Mouse (Mus musculus) retina, postnatal 7 days (tissue): ENCODE measurements around the gene Rap1gap.

Experiments
- DNase-seq: peaks from one replicate; pipeline ENCODE4 v3.0.0-alpha.2; 2012; ENCODE audit warnings: low read depth, low spot score

Rap1gap gene

DNA sequence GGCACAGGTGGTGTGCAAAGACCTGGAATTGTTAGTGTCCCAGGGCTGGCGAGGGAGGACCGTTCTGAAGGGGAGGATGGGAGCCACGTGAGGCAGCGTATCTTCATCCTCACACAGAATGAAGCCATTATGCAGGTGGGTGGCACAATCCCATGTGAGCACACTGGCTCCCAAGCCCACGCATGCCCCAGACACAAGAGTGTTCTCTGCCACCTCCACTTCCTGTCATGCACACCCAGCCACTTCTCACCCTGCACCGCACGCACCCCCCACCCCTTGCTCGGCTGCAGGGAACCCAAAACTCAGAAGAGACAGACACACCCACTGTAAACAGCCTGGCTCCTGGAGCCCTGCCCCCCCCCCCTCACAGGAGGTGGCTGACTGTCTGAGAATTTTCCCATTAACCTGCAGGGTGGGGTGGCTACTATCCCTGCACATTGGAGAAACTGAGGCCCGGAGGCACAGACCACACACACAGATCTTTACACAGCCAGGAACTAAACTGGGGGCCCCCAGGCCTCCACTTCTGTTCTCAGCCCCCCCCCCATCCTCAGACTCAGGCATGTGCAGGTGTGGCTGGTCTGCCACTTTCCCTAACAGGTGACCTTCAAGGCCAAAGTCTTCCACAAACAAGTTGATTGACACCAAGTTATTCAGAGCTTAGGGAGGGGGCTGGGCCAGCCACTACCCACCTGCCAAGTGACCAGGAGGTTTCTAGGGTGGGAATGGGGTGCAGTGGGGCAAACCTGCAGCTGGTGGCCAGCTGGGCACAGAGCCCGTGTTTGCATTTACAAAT, 27.8 kb downstream of the Rap1gap start:
- no peak for DNase-seq

DNA sequence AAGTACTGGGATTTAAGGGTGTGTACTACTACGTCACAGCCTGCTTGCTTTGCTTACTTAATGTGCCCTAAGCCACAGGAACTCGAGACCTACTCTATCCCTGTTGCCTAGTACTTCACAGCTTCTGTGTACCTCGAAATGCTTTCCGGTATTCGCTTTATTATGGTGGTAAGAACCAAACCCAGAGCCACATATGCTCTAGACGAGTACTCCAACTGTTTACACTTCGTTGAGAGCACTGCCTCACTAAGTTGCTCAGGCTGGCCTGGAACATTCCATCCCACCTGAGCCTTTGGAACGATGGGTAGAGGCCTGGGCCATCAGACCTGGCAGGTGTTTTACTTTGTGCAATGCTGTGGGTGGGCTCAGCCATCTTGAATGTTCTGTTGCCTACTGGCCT, 30.8 kb downstream of the Rap1gap start:
- DNase-seq: no peak

DNA sequence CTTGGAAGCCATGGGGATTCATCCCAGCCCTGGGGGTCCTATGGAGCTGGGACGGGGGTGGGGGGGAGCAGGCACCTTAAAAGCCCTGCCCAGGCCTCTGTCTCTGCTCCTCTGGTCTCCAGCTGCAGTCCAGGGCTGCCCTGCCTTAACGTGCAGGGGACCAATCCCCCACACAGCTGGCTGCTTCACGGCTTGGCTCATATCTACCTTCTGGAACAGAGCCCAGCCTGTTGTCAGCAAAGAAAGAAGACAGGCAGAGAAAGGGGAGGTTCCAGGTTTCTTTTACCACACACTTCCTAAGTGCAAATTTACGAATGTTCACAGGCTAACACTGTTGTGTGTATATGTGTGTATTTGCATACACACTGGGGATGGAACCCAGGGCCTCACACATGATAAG, 31.4 kb downstream of the Rap1gap start:
- no peak for DNase-seq

DNA sequence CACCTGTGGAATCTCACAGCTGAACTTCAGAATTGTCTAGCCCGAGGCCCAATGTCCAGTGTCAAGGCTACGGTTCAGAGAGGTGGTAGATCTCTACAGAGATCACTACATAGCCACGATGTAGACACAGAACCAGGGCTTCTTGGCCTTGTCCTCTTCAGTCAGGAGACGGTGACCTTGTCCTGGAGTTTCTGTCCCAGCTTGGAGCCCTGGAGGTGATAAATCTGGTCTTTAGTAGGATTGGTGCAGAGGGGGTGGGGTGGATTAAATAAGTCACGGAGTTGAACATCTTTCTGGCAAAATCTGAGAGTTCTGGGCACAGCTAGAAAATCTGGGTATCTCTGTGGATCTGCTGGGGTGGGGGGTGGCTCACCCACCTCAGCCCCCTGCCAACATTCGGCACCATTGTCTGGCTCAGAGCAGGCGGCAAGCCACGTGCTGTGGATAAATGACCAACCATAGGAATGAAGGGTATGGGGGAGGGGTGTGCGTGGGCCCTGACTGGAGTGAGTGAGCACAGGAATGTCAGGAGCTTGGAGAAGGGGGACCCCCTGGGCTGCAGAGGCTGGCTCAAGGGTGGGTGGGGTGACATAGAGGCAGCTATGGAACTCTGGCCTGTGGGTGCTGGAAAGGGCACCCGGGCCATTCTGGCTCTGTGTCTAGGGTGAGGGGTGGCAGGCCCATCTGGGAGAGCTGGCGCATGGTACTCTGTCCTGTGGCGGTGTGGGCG, 32.8 kb downstream of the Rap1gap start:
- DNase-seq: no peak

DNA sequence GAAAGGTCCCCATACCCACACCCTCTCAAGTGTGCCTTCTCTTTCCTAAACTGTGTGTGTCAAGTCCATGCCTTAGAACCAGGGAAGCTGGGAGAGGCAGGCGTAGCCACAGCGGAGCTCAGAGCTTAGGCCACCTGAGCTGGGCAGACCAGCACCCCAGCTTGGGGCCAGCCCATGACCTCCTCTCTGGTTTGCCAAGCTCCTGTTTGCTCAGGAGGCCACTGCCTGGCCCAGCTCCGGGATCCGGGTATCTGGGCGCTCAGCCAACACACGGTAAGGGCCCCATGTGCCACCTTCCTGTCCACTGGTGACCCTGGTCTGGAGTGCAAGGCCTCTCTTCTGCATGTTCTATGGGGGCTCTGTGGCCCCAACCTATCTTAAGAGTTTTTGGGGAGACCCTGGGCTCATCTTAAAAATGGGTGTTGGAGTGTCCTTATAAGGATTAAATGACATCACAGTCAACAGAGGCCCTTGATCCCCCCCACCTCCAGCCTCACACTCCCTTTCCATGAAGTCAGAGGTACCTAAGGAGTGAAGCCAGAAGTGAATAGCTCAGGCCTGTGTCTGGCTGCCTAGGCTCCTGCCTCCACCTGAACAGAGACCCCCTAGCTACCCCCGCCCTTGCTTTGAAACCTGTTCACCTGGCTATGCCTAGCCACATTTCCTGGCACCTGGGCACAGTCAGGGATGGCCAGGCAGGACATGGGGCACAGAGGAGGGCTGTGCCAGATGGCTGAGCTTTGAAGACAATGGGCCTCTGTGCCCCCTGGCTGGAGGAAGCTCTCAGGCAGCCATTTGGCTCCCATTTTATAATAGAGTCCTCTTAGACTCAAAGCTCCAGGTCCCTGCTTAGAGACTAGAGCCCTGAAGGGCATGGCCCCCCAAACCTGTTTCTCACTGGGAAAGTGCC, 33.8 kb downstream of the Rap1gap start:
- DNase-seq: no peak

DNA sequence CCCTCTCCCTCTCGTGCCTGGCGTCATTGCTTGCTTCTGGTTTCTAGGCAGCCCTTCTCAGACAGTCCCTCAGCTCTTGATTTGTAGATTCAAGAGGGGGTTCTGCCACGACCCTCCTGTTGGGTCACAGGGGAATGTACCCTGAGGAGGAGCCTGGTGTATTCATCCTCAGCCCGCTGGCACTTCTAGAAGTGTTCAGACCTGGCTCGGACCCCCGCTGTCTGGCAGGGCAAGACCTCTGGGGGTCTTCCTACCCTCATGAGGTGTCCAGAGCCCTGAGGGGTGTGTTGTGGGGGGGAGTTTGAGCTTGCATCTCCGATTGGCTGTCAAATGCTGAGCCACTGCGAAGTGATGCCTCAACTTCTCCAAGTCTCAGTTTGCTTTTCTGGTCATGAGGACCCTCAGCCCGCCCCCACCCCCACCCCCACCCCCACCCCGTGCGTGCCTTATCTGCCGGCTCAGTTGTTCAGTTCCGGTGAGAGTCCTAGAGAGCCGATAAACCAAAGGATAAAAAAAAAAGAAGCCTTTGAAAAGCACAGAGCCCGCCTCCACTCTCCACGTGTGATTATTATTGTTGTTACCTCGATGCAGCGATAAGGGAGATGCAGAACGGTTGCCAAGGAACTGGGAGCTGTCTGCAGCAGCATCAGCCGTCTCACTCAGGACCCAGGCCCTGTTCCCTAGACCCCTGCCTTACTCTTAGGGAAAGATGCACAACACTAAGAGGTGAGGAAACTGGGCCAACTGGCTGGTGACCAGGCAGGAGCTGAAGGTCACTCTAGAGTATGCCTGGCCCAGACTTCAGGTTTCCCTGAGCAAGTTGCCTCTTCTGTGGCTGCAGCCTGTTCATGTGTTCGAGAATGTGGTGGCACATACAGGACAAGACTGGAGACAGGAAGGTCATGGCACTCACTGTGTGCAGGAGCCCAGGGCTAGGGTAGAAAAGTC, 35.0 kb downstream of the Rap1gap start:
- no peak for DNase-seq

DNA sequence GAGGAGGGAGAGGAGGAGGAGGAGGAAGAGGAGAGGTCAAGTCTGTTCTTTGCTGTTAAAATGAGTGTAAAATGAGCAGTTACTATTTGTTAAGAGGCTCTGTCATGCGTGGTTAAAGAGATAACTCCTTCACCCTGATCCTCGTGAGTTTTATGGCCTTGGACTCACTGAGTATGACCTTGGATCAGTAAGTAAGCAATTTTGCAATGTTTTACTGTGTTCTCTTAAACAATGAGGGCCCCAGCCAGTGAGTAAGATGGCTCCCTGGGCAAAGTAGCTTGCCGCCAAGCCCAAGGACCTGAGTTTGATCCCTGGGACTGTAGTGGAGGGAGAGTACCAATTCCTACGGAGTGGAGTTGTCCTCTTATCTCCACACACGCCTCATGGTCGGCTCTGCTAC, 36.4 kb downstream of the Rap1gap start:
- DNase-seq: no peak

DNA sequence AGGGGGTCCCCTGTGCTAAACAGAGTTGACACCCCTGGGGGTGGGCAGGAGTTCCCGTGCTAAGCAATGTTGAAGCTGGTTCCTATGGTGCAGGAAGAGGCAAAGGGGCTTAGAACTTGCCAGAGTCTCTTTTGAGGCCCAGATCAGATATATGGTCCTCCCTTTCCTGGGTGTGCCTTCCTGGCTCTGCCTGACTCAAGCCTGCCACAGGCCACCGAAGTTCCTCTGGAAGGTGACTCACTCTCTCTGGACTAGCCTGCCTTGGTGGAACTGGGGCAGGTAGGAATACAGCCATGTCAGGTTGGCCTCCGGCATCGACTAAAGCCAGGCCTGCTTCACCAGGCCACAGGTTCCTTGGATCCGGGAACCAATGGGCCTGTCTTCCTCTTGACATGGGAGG, 38.6 kb downstream of the Rap1gap start:
- DNase-seq: no peak

DNA sequence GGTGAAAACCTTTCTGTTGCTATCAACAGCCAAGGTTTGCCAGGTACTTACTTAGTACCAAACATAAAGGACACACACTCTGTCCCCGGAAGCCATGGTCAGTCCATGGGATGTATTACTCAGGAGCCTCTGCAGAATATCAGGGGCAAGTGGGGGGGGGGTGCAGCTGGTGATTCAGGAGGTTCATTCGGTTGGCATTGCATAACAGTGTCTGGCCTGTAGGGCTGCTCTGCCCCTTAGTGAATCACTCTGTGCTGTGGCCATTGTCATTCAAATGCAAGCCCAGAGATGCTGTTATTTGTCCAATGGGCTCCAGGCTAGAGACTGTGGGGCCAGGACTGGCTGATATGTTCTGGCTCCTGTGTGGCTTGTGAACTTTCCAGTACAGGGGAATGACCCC, 40.0 kb downstream of the Rap1gap start:
- no peak for DNase-seq

DNA sequence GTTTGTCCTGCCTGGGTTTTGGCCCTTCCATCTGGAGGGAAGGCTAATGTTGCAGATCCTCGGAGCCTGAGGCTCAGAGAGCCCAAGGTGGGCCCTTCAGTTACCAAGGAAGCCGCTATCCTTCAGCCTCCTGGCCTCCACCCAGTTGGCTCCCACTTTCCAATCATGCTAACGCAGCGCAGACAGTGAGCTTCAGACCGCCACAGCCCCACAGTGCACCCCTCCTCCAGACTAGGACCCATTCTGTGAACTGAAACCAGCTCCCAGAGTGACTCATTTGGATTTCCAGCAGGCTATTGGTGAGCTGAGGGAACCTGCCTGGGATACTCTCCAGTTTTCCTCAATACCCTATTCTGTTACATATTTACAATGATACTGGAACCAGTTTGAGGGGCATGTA, 40.9 kb downstream of the Rap1gap start:
- no peak for DNase-seq

DNA sequence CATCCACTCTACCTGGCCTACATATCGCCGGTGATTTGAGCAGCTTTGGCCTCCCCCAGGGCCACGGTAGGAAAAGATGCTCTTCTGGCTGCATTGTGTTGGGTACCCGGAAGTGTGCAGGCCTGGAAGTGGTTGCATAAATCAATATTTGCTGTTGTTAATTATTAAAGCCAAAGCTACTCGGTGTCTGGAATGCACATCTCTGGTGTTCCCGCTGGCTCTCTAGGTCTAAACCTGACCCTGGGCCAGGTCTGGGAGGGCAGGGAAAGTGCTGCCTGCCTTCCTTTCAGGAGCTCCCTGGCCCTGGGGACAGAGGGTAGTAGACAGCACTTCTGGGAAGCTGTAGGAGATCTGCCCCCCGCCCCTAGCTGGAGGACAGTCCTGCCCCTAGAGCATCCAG, 42.0 kb downstream of the Rap1gap start:
- no peak for DNase-seq

DNA sequence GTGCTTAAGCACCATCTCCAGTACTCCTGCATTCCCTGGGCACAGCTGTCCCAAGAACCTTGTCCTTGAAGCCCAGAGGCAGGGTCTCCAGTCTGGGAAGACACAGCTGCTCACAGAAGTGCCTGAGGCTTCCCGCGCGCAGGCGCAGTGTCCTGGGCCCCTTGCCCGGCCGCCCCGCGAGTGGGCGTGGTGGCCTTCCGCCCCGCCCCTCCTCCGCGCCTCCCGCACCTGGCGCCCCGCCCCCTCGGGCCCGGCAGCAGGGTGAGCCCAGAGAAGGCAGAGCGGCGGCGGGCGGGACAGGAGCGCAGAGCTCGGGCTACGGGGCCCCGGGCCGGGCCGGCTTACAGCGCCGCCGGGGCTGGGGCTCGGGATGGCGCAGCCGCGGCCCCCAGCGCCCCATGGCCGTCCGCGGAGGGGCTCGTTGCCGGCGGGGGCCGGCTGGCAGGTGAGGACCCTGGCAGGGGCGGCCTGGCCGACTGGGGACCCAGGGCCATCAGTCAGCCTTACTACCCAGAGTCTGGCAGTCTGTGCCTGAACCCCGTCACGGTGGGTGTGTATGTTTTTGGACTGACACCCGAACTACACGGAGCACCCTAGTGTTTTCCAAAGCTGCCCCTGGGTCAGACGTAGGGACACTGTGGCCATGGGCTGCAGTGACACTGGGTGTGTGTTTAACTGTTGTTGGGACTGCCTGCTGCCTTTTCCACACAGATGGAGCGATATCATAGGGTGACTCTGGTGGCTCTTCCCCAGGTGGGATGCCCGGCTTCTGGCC, 42.9 kb downstream of the Rap1gap start:
- peak; percentile 83 for DNase-seq

DNA sequence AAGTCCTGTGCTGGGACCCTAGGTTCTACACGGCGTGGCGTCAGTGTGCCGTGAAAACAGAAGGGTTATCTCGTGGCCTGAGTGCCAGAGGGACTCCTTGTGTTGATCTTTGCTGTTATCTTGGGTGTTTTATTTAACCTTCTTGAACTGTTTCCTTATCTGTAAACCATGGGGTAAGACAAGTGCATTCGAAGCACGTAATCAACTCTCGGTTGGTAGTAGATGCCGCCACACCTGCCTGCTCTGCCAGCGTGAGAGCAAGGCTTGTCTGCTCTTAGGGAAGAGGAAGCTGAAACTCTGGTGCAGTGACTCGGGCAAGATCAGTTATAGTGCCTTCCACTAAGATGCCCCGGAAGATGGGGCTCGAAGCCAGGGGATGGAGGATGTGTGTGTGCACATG, 48.4 kb downstream of the Rap1gap start:
- DNase-seq: no peak

DNA sequence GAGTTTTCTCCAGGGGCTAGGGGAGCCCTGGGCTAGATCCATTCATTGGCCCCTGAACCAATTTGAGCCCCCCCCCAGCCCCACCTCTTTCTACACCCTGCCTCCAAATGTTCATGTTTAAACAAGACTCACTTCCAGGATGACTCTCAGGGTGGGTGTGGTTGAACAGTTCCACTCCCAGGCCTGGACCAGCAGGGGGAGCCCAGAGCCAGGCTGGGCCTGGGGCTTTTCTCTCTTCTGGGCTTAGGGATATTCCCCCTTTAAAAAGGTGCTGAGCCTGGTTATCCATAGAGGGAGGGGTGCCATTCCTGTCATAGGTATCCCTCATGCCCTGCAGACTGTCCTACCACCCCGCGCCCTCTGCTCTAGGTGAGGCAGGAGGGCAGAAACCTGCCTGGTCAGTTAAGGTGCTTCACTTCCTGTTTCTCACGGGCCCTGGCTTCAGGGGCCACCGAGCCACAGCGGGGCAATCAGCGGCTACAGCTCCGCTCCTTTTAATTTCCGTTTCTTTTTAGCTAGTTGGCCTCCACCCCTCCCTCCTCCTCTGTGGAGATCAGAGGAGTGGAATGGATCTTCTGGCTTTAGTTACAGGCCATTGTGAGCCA, 49.6 kb downstream of the Rap1gap start:
- no peak for DNase-seq

DNA sequence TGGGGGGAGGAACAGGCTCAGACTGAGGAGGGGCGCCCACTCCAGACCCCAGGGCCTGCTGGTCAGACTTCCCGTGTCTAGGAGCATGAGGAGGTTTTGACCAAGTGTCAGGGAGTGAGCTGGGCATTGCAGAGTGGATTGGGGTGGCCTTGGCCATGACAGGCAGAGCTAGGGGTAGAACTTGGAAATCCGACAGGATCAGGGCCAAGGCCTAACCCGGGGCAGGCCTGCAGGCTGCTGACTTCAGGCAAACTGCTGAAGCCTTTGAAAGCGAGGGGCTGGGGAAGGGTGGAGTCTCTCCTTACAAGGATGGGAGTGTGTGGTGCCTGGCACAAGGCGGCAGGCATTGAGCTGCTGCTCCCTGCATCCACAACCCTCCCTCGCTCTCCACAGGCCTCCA, 52.5 kb downstream of the Rap1gap start:
- no peak for DNase-seq

DNA sequence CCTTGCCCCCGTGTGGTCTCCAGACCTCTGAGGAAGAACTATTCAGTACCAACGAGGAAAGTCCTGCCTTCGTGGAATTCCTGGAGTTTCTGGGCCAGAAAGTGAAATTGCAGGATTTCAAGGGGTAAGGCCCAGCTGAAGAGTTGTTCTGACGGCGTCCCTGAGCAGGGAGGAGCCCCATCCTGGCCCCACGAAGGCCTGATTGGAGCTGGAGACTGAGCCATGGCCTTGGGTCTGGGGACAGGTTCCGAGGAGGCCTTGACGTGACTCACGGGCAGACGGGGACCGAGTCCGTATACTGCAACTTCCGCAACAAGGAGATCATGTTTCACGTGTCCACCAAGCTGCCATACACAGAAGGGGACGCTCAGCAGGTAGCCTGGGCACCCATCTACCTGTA, 53.1 kb downstream of the Rap1gap start:
- no peak for DNase-seq

DNA sequence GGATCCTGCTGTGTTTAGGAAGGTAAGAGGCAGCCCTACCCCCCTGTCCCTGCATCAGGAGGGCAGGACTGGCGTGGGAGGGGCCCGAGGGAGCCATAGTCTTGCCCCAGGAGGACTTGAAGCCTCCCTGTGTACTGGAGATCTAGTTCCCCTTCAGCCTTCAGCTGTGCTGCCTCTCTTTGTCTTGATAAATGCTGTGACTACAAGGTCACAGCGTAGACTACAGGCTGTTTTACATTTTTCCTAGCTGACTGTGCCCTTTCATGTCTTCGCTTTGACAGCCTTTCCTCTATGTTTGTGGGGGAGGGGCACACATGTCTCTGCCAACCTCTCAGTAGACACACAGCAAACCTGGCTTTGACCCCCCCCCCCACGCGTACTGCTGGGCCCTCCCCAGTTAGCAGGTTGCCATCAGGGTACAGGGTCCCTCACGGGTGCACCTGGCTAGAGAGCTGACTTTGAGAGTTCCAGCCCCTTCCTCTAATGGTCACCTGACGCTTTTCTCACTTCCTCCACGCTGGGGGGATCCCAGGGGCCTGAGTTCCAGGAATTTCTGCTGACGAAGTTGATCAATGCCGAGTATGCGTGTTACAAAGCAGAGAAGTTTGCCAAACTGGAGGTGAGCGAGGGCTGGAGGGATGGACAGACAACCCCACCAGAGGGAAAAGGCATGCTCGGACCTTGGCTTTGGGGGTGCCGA, 55.0 kb downstream of the Rap1gap start:
- no peak for DNase-seq

DNA sequence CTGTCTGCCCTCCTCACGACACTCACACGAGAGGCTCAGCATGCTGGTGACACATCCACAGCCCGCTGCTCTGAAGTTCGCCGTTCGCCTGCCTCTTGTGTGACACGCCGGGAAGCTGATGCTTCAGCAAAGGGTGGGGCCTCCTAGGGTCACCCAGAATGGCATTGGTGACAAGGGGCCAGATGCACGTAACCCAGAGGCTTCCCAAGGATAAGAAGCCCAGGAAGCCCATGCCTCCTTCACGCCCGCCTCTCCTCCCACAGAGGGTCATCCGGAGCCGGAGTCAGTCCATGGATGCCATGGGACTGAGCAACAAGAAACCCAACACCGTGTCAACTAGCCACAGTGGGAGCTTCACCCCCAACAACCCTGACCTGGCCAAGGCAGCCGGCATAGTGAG, 57.0 kb downstream of the Rap1gap start:
- DNase-seq: no peak

DNA sequence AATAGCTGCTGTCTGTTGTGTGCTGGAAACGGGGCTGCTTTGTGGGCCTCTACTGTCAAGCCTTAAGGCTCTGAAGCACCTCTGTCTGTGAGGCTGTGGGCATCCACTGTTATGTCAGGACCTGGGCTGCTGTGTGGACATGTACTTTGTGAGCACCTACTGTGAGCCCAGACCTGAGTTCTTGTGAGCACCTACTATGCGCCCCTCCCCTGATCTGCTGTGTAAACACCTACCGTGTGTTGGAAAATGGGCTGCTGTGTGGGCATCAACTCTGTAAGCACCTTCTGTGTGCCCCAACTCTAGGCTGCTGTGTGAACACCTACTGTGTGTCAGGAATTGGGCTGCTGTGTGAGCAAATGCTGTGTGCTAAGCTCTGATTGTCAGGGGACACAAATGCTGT, 57.7 kb downstream of the Rap1gap start:
- DNase-seq: no peak
